Mouse (Mus musculus) spleen, adult 2 months (tissue): ENCODE data around the gene Clec18a. TPM values are rescaled to one million over a fixed set of nuclear protein-coding genes. Genes with fewer than 3 reads are reported as not detected.
A peak's percentile ranks its signal among the peaks of the same experiment; 100 is the strongest.
"Not testable (repeated sequence)": the region's sequence is repeated elsewhere in the genome, so short reads cannot be mapped to it uniquely, and the experiment has no call there.

ENCODE experiments used
- DNase-seq, 2 experiments: peaks; one replicate each; pipeline versions ENCODE4 v3.0.0 to v3.0.0-alpha.2; 2012 to 2021; ENCODE audit warnings: low spot score in 2 of 2, low read depth in 1 of 2
- H3K27ac ChIP-seq: fragments of 200-500 bp; 2 replicates; pipeline ENCODE4 v1.5.1; 2012; ENCODE audit warnings: low read length, inconsistent platforms; ENCODE audit not compliant: insufficient read depth
- H3K27me3 ChIP-seq: fragments of 200-500 bp; 2 replicates; pipeline ENCODE4 v1.6.1; 2012; ENCODE audit warnings: mild to moderate bottlenecking, moderate library complexity, low read length, inconsistent platforms; ENCODE audit not compliant: control insufficient read depth, insufficient read depth
- H3K36me3 ChIP-seq: fragments of 200-500 bp; 2 replicates; pipeline ENCODE4 v1.6.1; 2012; ENCODE audit warnings: mild to moderate bottlenecking, low read length, inconsistent platforms; ENCODE audit not compliant: control insufficient read depth, insufficient read depth
- H3K4me1 ChIP-seq: fragments of 200-500 bp; 2 replicates; pipeline ENCODE4 v1.6.1; 2011; ENCODE audit warnings: inconsistent platforms; ENCODE audit not compliant: control insufficient read depth, insufficient read depth, insufficient read length
- H3K4me3 ChIP-seq: fragments of 200-500 bp; 2 replicates; pipeline ENCODE4 v1.5.1; 2011; ENCODE audit warnings: mild to moderate bottlenecking, inconsistent platforms; ENCODE audit not compliant: insufficient read depth, insufficient read length; ENCODE audit errors: extremely low read depth
- CTCF ChIP-seq: fragments of 200-500 bp; IDR thresholded peaks from 2 replicates; pipeline ENCODE4 v1.5.1; 2011; ENCODE audit warnings: mild to moderate bottlenecking, inconsistent platforms; ENCODE audit not compliant: insufficient read depth, insufficient read length, insufficient replicate concordance; ENCODE audit errors: extremely low read depth
- POLR2A ChIP-seq: fragments of 200-500 bp; IDR thresholded peaks from 2 replicates; pipeline ENCODE4 v1.6.1; 2011; ENCODE audit warnings: low read depth, low read length, inconsistent platforms
- WGBS: fragments of 180-500 bp; shearing (Covaris S2); methylation state at CpG from one replicate; pipeline ENCODE4 v1.1.7; 2018; 5-methylcytosine and 5-hydroxymethylcytosine counted together
- polyA plus RNA-seq: library from polyadenylated mRNA; depleted of rRNA; stranded (reverse); fragments of >200 nt; gene quantifications from 2 replicates; pipeline ENCODE4 v1.2.3, GENCODE M21; 2012; rRNA removed

Clec18a gene
- polyA plus RNA-seq, result not detected in 2 replicates

GRCm38 (mm10) chr8:111092326-111092725 is at the start of gene Clec18a:
TSS of gene Clec18a (minus strand) at chr8:111092426.
- H3K27ac ChIP-seq, DNase-seq, H3K27me3 ChIP-seq, H3K4me1 ChIP-seq, H3K36me3 ChIP-seq, H3K4me3 ChIP-seq: not testable (repeated sequence)
- 89% methylated on average over 6 of the region's 6 CpGs for WGBS

GRCm38 (mm10) chr8:111130756-111131155 is 38.5 kb upstream of the Clec18a start:
- Histone ChIP-seq H3K27me3 (no peaks in the 10 kb centered on the region), H3K27ac (no peak overlapping the region), H3K36me3 (peaks cover 38% of the 10 kb centered on the region), H3K4me3 (no peak overlapping the region), H3K4me1 (no peaks in the 10 kb centered on the region)
- no peak for TF ChIP-seq POLR2A
- no peak for TF ChIP-seq CTCF
- WGBS, result 98% methylated on average over 2 of the region's 2 CpGs
- DNase-seq, result no peak

- no peak for DNase-seq
- H3K4me3 ChIP-seq, result no peak overlapping the region
- no peak overlapping the region for H3K27ac ChIP-seq
- H3K36me3 ChIP-seq, result peaks cover 34% of the 10 kb centered on the region
- H3K27me3 ChIP-seq, result no peaks in the 10 kb centered on the region
- no peaks in the 10 kb centered on the region for H3K4me1 ChIP-seq
- no peak for TF ChIP-seq CTCF
- no peak for TF ChIP-seq POLR2A
- 93% methylated on average over 3 of the region's 3 CpGs for WGBS
Observed at GRCm38 (mm10) chr8:111119481-111119880, 27.3 kb upstream of the Clec18a start.

GRCm38 (mm10) chr8:111114891-111115290 is 22.7 kb upstream of the Clec18a start:
- TF ChIP-seq POLR2A (no peak), CTCF (no peak)
- no peaks in the 10 kb centered on the region for H3K27me3 ChIP-seq
- peaks cover 17% of the 10 kb centered on the region for H3K36me3 ChIP-seq
- no peak overlapping the region for H3K27ac ChIP-seq
- 95% methylated on average over 5 of the region's 5 CpGs for WGBS
- no peak overlapping the region for H3K4me3 ChIP-seq
- no peaks in the 10 kb centered on the region for H3K4me1 ChIP-seq
- no peak for DNase-seq

- not testable (repeated sequence) for DNase-seq
Observed at GRCm38 (mm10) chr8:111094719-111095302, 2.6 kb upstream of the Clec18a start.

GRCm38 (mm10) chr8:111093865-111094718 is 1.9 kb upstream of the Clec18a start, which contains the start of gene Pdpr:
TSS of gene Pdpr (plus strand) at chr8:111094630.
- WGBS, result 9% methylated on average over 49 of the region's 72 CpGs
- H3K27me3 ChIP-seq, result no peaks in the 10 kb centered on the region
- DNase-seq, result peak; percentile 77 to 89
- H3K27ac ChIP-seq, result peak within 1 kb of the TSS; percentile 63
- peaks cover 10% of the 10 kb centered on the region for H3K4me1 ChIP-seq
- peak within 1 kb of the TSS; percentile 87 for H3K4me3 ChIP-seq
- no peaks in the 10 kb centered on the region for H3K36me3 ChIP-seq
- no peak for TF ChIP-seq POLR2A
- TF ChIP-seq CTCF, result no peak

More at GRCm38 (mm10) chr8:111094719-111095302, 2.6 kb upstream of the Clec18a start:
- H3K4me3 ChIP-seq, result peak overlapping the region; percentile 72
- not testable (repeated sequence) for H3K4me1 ChIP-seq, H3K36me3 ChIP-seq, H3K27ac ChIP-seq, H3K27me3 ChIP-seq
- under 1% methylated on average over 56 of the region's 69 CpGs for WGBS

GRCm38 (mm10) chr8:111091706-111092105 is 520 bp downstream of the Clec18a start:
- TF ChIP-seq CTCF, result no peak
- TF ChIP-seq POLR2A, result no peak

More at GRCm38 (mm10) chr8:111091706-111092105, 520 bp downstream of the Clec18a start:
- 78% methylated on average over 7 of the region's 7 CpGs for WGBS
- H3K4me1 ChIP-seq, result peaks cover 10% of the 10 kb centered on the region
- no peaks in the 10 kb centered on the region for H3K27me3 ChIP-seq
- H3K27ac ChIP-seq, result no peak overlapping the region
- no peak for DNase-seq
- no peak overlapping the region for H3K4me3 ChIP-seq
- H3K36me3 ChIP-seq, result no peaks in the 10 kb centered on the region
